Mouse (Mus musculus) embryo, embryonic 10.5 days (tissue): ENCODE measurements around the gene Rarg.

ENCODE experiments used
- DNase-seq: peaks from one replicate; pipeline ENCODE4 v3.0.0-alpha.2; 2015; ENCODE audit warnings: low spot score

The Rarg gene

GRCm38 (mm10) chr15:102258076-102258470, 756 bp upstream of the Rarg start:
- peak; percentile 73 for DNase-seq

GRCm38 (mm10) chr15:102256431-102257201, 701 bp downstream of the Rarg start:
- no peak for DNase-seq

GRCm38 (mm10) chr15:102255547-102256255, 1.6 kb downstream of the Rarg start:
- DNase-seq, result no peak

GRCm38 (mm10) chr15:102250521-102250920, 6.8 kb downstream of the Rarg start:
- DNase-seq, result no peak

GRCm38 (mm10) chr15:102249967-102250366, 7.3 kb downstream of the Rarg start:
- no peak for DNase-seq

GRCm38 (mm10) chr15:102249251-102249691, 8.0 kb downstream of the Rarg start:
- peak; percentile 68 for DNase-seq

GRCm38 (mm10) chr15:102248812-102249191, 8.5 kb downstream of the Rarg start:
- DNase-seq, result peak; percentile 73

GRCm38 (mm10) chr15:102248131-102248811, 9.0 kb downstream of the Rarg start:
- peak; percentile 74 for DNase-seq

- DNase-seq, result peak; percentile 81
Measured at GRCm38 (mm10) chr15:102247252-102248130, 9.8 kb downstream of the Rarg start.

GRCm38 (mm10) chr15:102246866-102247251, 10.5 kb downstream of the Rarg start:
- DNase-seq, result peak; percentile 97

- peak; percentile 85 for DNase-seq
Measured at GRCm38 (mm10) chr15:102245891-102246741, 11.2 kb downstream of the Rarg start.

GRCm38 (mm10) chr15:102245461-102245881, 11.8 kb downstream of the Rarg start:
- DNase-seq, result no peak

GRCm38 (mm10) chr15:102244306-102245191, 12.8 kb downstream of the Rarg start:
- DNase-seq, result no peak

GRCm38 (mm10) chr15:102243229-102244190, 13.8 kb downstream of the Rarg start:
- DNase-seq, result peak; percentile 58

GRCm38 (mm10) chr15:102242404-102243228, 14.7 kb downstream of the Rarg start:
- no peak for DNase-seq

GRCm38 (mm10) chr15:102240607-102241006, 16.7 kb downstream of the Rarg start:
- DNase-seq, result no peak

GRCm38 (mm10) chr15:102239851-102240250, 17.5 kb downstream of the Rarg start:
- no peak for DNase-seq

- DNase-seq, result peak; percentile 90
Measured at GRCm38 (mm10) chr15:102239260-102239590, 18.1 kb downstream of the Rarg start.
